Mouse (Mus musculus): Measurements from ENCODE around the gene Tspan9.

Gene Tspan9

DNA sequence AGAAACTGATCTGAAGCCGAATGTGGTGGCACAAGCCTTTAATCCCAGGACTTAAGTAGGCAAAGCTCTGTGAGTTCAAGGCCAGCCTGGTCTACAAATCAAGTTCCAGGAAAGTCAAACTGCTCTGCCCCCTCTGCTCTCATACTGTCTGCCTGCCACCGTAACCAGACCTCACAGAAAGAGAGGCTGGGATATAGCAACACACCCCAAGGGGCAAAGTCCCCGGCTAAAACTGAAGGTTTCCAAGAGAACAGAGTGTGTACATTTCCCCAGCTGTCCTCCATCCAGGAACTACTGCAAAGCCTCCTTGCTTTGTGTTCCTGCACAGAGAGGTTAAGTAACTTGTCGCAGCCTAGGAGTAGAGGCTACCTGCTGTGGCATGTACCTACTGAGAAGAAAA, 231.7 kb downstream of the Tspan9 start:
- DNase-seq, result no peak
